Mouse (Mus musculus): ENCODE results near the gene Fam135a. TPM values are rescaled to one million over a fixed set of nuclear protein-coding genes. Genes with fewer than 3 reads are reported as not detected.

Gene Fam135a
- polyA plus RNA-seq, 1 experiment: not detected

- no peak overlapping the region for H3K27ac ChIP-seq (ENCODE audit: insufficient read depth, low read depth, low read length)
- no peak for TF ChIP-seq POLR2A (IDR thresholded peaks at IDR 0.05; ENCODE audit: insufficient read depth, low read depth, low read length)
- TF ChIP-seq CTCF (IDR thresholded peaks at IDR 0.05; ENCODE audit: insufficient read depth, low read depth, low read length): no peak
- WGBS: 51% methylated on average over 3 of the region's 3 CpGs
- no peaks in the 10 kb centered on the region for H3K4me1 ChIP-seq (ENCODE audit: control insufficient read depth, insufficient read depth, low read length)
- no peak overlapping the region for H3K4me3 ChIP-seq (ENCODE audit: insufficient read depth, low read depth, low read length)
These were observed 14.0 kb downstream of the Fam135a start for GRCm38 (mm10) chr1:24086176-24086575.

GRCm38 (mm10) chr1:24074396-24074795, 25.7 kb downstream of the Fam135a start:
- Histone ChIP-seq H3K4me1 (ENCODE audit: control insufficient read depth, insufficient read depth, low read length) (no peaks in the 10 kb centered on the region), H3K4me3 (ENCODE audit: insufficient read depth, low read depth, low read length) (no peak overlapping the region), H3K27ac (ENCODE audit: insufficient read depth, low read depth, low read length) (no peak overlapping the region)
- TF ChIP-seq POLR2A (IDR thresholded peaks at IDR 0.05; ENCODE audit: insufficient read depth, low read depth, low read length): no peak
- no peak for TF ChIP-seq CTCF (IDR thresholded peaks at IDR 0.05; ENCODE audit: insufficient read depth, low read depth, low read length)
- WGBS: 51% methylated on average over 2 of the region's 2 CpGs

GRCm38 (mm10) chr1:24073386-24074248, 26.5 kb downstream of the Fam135a start:
- H3K27ac ChIP-seq (ENCODE audit: insufficient read depth, low read depth, low read length): no peak overlapping the region
- H3K4me1 ChIP-seq (ENCODE audit: control insufficient read depth, insufficient read depth, low read length): no peaks in the 10 kb centered on the region
- H3K4me3 ChIP-seq (ENCODE audit: insufficient read depth, low read depth, low read length): no peak overlapping the region
- WGBS: 64% methylated on average over 5 of the region's 5 CpGs
- no peak for TF ChIP-seq CTCF (IDR thresholded peaks at IDR 0.05; ENCODE audit: insufficient read depth, low read depth, low read length)
- TF ChIP-seq POLR2A (IDR thresholded peaks at IDR 0.05; ENCODE audit: insufficient read depth, low read depth, low read length): no peak

GRCm38 (mm10) chr1:24068830-24069229, 31.3 kb downstream of the Fam135a start:
- no peak for TF ChIP-seq CTCF (IDR thresholded peaks at IDR 0.05; ENCODE audit: insufficient read depth, low read depth, low read length)
- no peak for TF ChIP-seq POLR2A (IDR thresholded peaks at IDR 0.05; ENCODE audit: insufficient read depth, low read depth, low read length)
- 95% methylated on average over 7 of the region's 7 CpGs for WGBS
- Histone ChIP-seq H3K4me3 (ENCODE audit: insufficient read depth, low read depth, low read length) (no peak overlapping the region), H3K4me1 (ENCODE audit: control insufficient read depth, insufficient read depth, low read length) (no peaks in the 10 kb centered on the region), H3K27ac (ENCODE audit: insufficient read depth, low read depth, low read length) (no peak overlapping the region)

GRCm38 (mm10) chr1:24066706-24067105, 33.4 kb downstream of the Fam135a start:
- WGBS: 53% methylated on average over 4 of the region's 4 CpGs
- no peak overlapping the region for H3K4me3 ChIP-seq (ENCODE audit: insufficient read depth, low read depth, low read length)
- no peaks in the 10 kb centered on the region for H3K4me1 ChIP-seq (ENCODE audit: control insufficient read depth, insufficient read depth, low read length)
- TF ChIP-seq CTCF (IDR thresholded peaks at IDR 0.05; ENCODE audit: insufficient read depth, low read depth, low read length) (no peak), POLR2A (IDR thresholded peaks at IDR 0.05; ENCODE audit: insufficient read depth, low read depth, low read length) (no peak)
- no peak overlapping the region for H3K27ac ChIP-seq (ENCODE audit: insufficient read depth, low read depth, low read length)

GRCm38 (mm10) chr1:24055706-24056105, 44.4 kb downstream of the Fam135a start:
- H3K4me3 ChIP-seq (ENCODE audit: insufficient read depth, low read depth, low read length): no peak overlapping the region
- WGBS: 84% methylated on average over 14 of the region's 14 CpGs
- H3K27ac ChIP-seq (ENCODE audit: insufficient read depth, low read depth, low read length): no peak overlapping the region
- H3K4me1 ChIP-seq (ENCODE audit: control insufficient read depth, insufficient read depth, low read length): no peaks in the 10 kb centered on the region
- TF ChIP-seq CTCF (IDR thresholded peaks at IDR 0.05; ENCODE audit: insufficient read depth, low read depth, low read length): no peak
- no peak for TF ChIP-seq POLR2A (IDR thresholded peaks at IDR 0.05; ENCODE audit: insufficient read depth, low read depth, low read length)

- no peaks in the 10 kb centered on the region for H3K4me1 ChIP-seq (ENCODE audit: control insufficient read depth, insufficient read depth, low read length)
- TF ChIP-seq CTCF (IDR thresholded peaks at IDR 0.05; ENCODE audit: insufficient read depth, low read depth, low read length): no peak
- no peak for TF ChIP-seq POLR2A (IDR thresholded peaks at IDR 0.05; ENCODE audit: insufficient read depth, low read depth, low read length)
- WGBS: 74% methylated on average over 6 of the region's 6 CpGs
- no peak overlapping the region for H3K4me3 ChIP-seq (ENCODE audit: insufficient read depth, low read depth, low read length)
- no peak overlapping the region for H3K27ac ChIP-seq (ENCODE audit: insufficient read depth, low read depth, low read length)
These were observed 53.2 kb downstream of the Fam135a start for GRCm38 (mm10) chr1:24046730-24047510.

GRCm38 (mm10) chr1:24045627-24046026, 54.5 kb downstream of the Fam135a start:
- WGBS: 75% methylated on average over 5 of the region's 5 CpGs
- H3K4me1 ChIP-seq (ENCODE audit: control insufficient read depth, insufficient read depth, low read length): no peaks in the 10 kb centered on the region
- no peak for TF ChIP-seq CTCF (IDR thresholded peaks at IDR 0.05; ENCODE audit: insufficient read depth, low read depth, low read length)
- TF ChIP-seq POLR2A (IDR thresholded peaks at IDR 0.05; ENCODE audit: insufficient read depth, low read depth, low read length): no peak
- no peak overlapping the region for H3K4me3 ChIP-seq (ENCODE audit: insufficient read depth, low read depth, low read length)
- no peak overlapping the region for H3K27ac ChIP-seq (ENCODE audit: insufficient read depth, low read depth, low read length)

- no peak for TF ChIP-seq POLR2A (IDR thresholded peaks at IDR 0.05; ENCODE audit: insufficient read depth, low read depth, low read length)
- TF ChIP-seq CTCF (IDR thresholded peaks at IDR 0.05; ENCODE audit: insufficient read depth, low read depth, low read length): no peak
- Histone ChIP-seq H3K4me1 (ENCODE audit: control insufficient read depth, insufficient read depth, low read length) (no peaks in the 10 kb centered on the region), H3K27ac (ENCODE audit: insufficient read depth, low read depth, low read length) (no peak overlapping the region), H3K4me3 (ENCODE audit: insufficient read depth, low read depth, low read length) (no peak overlapping the region)
- 61% methylated on average over 5 of the region's 5 CpGs for WGBS
These were observed 57.1 kb downstream of the Fam135a start for GRCm38 (mm10) chr1:24043007-24043406.

Data from olfactory bulb, adult 2 months (tissue).